Mouse (Mus musculus): ENCODE results near the gene Vdr.

The Vdr gene

GRCm38 (mm10) chr15:97808532-97808931, 101.9 kb downstream of the Vdr start:
- DNase-seq, result no peak

GRCm38 (mm10) chr15:97807867-97808266, 102.6 kb downstream of the Vdr start:
- DNase-seq, result no peak
